Mouse (Mus musculus) CD4-positive, CD25-positive, alpha-beta regulatory T cell, adult 9 weeks (primary cell): Measurements from ENCODE around the gene Gm47959. TPM values are rescaled to one million over a fixed set of nuclear protein-coding genes. Genes with fewer than 3 reads are reported as not detected.

ENCODE experiments used
- polyA plus RNA-seq: library from polyadenylated mRNA; unstranded; fragments of 100-300 nt; shearing (Covaris generic); gene quantifications from one replicate; pipeline ENCODE4 v1.2.1, GENCODE M21; 2017

The Gm47959 gene
- not detected for polyA plus RNA-seq

DNA sequence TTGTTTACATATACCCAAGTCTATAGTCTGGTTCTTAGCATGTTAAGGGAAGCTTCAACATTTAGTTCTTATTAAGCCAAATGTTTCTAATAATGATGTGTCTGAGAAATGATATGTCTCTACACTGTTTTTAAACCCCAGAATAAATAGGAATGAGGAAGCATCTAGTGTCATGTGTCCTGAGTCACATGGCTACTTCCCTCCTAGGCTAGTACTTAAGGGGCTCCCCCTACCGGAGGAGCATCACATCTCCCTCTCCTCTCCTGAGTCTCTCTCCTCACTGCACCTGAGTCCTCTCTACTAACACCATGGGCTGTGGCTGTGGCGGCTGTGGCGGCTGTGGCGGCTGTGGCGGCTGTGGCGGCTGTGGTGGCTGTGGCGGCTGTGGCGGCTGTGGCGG is at the start of gene Gm47959:
Gene Gm47959, plus strand, starts transcription at position 243 of the 400 bp plus-strand sequence.

GRCm38 (mm10) chr1:82955913-82956312 is 44.4 kb upstream of the Gm47959 start, which contains the start of gene Gm7544:
Gm7544 (minus strand) TSS chr1:82956013.

DNA sequence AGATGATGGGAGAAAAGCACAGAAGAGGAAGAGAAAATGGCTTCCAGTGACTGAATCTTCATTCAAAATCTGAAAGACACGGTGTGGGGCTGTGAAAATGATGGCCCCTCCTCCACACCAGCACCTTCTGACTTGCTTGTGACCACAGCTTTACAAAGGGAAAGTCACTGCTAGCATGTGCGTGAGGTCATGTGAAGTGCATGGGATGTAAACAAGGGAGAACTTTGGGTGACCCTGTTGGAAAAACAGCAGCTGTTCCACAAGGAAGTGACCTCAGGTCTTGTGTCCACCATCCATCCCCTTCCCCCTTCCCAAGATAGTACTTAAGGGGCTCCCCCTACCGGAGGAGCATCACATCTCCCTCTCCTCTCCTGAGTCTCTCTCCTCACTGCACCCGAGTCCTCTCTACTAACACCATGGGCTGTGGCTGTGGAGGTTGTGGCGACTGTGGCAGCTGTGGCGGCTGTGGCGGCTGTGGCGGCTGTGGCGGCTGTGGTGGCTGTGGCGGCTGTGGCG is 40.4 kb upstream of the Gm47959 start, which contains the start of gene Gm47955:
Gene Gm47955, plus strand, starts transcription at position 417 of the 516 bp plus-strand sequence.

DNA sequence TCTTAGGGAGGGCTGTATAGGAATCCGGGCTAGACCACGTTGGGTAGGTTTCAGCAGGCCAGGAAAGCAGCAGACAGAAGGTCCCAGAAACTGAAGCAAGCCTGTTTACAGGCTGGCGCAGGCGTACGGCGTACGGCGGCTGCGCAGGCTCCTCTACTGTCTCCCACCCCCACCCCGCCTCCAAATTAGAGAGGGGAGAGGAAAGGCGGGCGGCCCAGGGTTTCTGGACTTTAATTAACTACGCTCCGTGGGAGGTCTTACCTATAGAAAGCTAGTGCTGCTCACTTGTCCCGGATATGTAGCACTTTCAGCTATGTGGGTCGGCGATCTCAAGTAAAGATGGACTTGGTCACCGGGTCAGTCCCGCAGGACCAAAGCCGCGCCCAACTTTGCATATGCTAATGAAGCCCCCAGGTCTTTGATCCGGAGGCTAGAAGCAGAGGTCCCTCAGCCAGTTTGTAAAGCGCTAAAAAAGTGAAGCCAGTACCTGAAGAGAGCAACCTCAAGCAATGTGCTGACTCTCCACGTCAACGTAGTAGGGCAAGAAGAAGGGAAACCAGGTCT is 37.8 kb downstream of the Gm47959 start, which contains the start of gene Slc19a3:
Gene Slc19a3, minus strand, starts transcription at position 340 of the 564 bp plus-strand sequence.

DNA sequence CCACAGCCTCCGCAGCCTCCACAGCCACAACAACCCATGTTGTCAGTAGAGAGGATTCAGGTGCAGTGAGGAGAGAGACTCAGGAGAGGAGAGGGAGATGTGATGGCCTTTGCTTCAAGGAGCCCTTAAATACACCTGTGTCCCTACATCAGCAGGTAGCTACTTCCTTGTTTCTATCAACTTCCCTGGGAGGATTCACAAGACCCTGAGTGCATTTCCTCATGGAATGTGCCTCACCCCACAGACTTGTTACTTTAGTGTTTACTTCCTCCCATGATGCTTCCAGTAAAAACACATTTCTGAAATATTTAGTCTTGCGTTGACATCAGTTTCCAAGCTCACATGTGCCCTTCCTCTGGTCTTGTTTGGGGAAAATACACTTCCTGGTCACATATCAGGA is 42.0 kb downstream of the Gm47959 start, which contains the start of gene Krtap28-10:
Gene Krtap28-10, minus strand, starts transcription at position 101 of the 400 bp plus-strand sequence.

DNA sequence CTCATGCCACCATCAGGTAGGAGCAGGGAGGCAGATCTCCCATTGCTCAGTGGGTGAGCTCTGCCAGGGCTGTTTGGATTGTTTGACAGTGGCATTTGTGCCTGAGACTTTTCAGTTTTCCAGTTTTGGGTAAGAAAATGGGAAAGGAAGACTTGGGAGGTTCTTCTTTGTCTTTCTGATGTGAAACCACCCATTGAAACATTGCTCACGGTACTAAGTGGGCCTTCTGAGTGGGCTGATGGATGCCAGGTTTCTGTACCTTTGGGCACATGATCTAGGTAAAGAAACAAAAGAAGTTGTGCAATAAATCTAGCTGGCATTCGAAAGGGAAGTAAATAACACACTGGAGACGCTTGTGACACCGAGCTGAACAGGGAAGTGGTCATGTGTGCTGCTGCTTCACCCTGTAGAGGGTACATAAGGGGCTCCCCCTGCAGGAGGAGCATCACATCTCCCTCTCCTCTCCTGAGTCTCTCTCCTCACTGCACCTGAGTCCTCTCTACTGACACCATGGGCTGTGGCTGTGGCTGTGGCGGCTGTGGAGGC is 44.6 kb downstream of the Gm47959 start, which contains the start of gene Gm47969:
Gene Gm47969, plus strand, starts transcription at position 51 of the 546 bp plus-strand sequence.

Other genes starting within 250 kb of the Gm47959 start
- 0.61 TPM for gene Tm4sf20, start 232.1 kb upstream of the Gm47959 start, polyA plus RNA-seq
- not detected for gene Gm47791, start 229.3 kb upstream of the Gm47959 start, polyA plus RNA-seq
- gene Agfg1, start 161.1 kb upstream of the Gm47959 start, polyA plus RNA-seq, result 17.9 TPM
- 0.58 TPM for gene A030005L19Rik, start 87.2 kb upstream of the Gm47959 start, polyA plus RNA-seq
- gene A030014E15Rik, start 75.6 kb upstream of the Gm47959 start, polyA plus RNA-seq, result not detected
- not detected for gene Gm6217, start 69.1 kb upstream of the Gm47959 start, polyA plus RNA-seq
- not detected for gene A030003K21Rik, start 57.2 kb upstream of the Gm47959 start, polyA plus RNA-seq
- not detected for gene Gm7544, start 44.5 kb upstream of the Gm47959 start, polyA plus RNA-seq
- not detected for gene Gm47955, start 40.3 kb upstream of the Gm47959 start, polyA plus RNA-seq
- gene Slc19a3, start 37.9 kb downstream of the Gm47959 start, polyA plus RNA-seq, result not detected
- gene Krtap28-10, start 41.9 kb downstream of the Gm47959 start, polyA plus RNA-seq, result not detected
- not detected for gene Gm47969, start 44.4 kb downstream of the Gm47959 start, polyA plus RNA-seq
- not detected for gene A030005K14Rik, start 58.8 kb downstream of the Gm47959 start, polyA plus RNA-seq
- not detected for gene Krtap28-13, start 60.4 kb downstream of the Gm47959 start, polyA plus RNA-seq
- 1.8 TPM for gene Ccl20, start 116.2 kb downstream of the Gm47959 start, polyA plus RNA-seq
- gene Daw1, start 159.2 kb downstream of the Gm47959 start, polyA plus RNA-seq, result 0.33 TPM